Mouse (Mus musculus) lung, adult 2 months (tissue): ENCODE data around the gene Speer4f2.
"Not testable (repeated sequence)": the region's sequence is repeated elsewhere in the genome, so short reads cannot be mapped to it uniquely, and the experiment has no call there.

Source experiments
- CTCF ChIP-seq: fragments of 200-500 bp; IDR thresholded peaks from 2 replicates; pipeline ENCODE4 v1.5.1; 2011; ENCODE audit warnings: mild to moderate bottlenecking, low read length, control low read depth; ENCODE audit not compliant: insufficient read depth
- POLR2A ChIP-seq: fragments of 200-500 bp; IDR thresholded peaks from 2 replicates; pipeline ENCODE4 v1.6.1; 2011; ENCODE audit warnings: low read depth, mild to moderate bottlenecking, control low read depth, low read length, borderline replicate concordance; ENCODE audit errors: extremely low read depth

DNA sequence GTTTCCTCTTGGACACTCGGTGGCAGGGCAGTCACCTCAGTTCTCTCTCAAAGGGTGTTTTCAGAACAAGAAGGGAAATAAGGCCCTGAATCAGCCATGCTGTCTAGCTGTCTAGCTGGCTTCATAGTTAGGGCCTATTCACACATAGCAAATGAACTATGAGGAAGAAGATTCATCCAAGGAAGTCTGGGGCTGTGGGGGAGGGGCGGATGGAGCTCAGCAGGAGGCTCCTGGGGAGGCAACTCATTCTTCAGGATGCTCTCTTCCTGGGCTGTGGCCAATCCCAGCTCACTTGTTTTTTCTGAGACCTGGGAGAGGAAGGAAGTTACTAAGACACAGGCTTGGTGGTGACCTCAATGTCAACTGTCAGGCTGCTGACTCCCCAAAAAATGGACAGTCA is 27.2 kb upstream of the Speer4f2 start:
- TF ChIP-seq CTCF, POLR2A: not testable (repeated sequence)
